Mouse (Mus musculus) WW6 (cell line): ENCODE data around the gene Gm42906.

ENCODE experiments used
- DNase-seq: peaks from one replicate; pipeline ENCODE4 v3.0.0-alpha.2; 2013; ENCODE audit warnings: low read depth, low spot score

Gm42906 gene

DNA sequence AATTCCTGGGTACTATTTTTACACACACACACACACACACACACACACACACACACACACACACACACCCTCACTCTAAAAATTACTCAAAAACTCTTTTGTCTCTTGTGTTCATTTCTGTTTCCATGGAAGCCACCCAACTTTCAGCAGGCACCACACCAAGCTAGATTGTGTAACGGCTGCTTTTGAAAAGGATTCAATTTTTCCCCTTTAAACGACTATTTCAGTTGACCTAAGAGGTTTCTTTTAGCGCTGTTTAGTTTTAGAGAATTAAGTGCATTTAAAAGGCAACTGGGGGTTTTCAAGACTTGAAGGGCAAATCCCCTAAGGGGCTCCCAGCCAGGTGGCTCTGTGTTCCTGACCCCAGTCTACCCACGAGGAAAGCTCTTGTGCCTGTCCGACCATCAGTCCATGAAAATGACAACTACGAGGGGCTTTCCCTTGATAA is 317.5 kb downstream of the Gm42906 start:
- DNase-seq, result no peak

DNA sequence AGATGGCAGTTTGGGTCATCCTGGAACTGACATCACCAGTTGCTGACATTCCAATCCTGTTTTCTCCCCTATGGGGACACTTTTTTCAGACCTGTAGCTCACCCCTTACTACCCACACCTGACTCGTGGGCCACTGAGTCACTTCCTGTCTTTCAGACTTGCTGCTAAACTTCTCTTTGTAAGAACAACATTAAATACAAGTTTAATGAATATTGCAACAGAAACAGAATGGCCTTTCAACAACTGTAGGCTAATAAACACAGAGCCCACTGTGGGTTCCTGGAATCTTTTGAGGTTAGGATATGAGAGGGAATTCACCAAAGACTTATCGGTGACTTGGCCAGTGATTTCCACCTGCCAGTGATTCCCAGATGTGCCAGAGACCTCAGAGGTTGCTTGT is 318.1 kb downstream of the Gm42906 start:
- DNase-seq, result no peak

GRCm38 (mm10) chr5:151108955-151109354 is 319.0 kb downstream of the Gm42906 start:
- DNase-seq, result no peak

- DNase-seq, result no peak
These were observed 319.6 kb downstream of the Gm42906 start for GRCm38 (mm10) chr5:151108291-151108897.

DNA sequence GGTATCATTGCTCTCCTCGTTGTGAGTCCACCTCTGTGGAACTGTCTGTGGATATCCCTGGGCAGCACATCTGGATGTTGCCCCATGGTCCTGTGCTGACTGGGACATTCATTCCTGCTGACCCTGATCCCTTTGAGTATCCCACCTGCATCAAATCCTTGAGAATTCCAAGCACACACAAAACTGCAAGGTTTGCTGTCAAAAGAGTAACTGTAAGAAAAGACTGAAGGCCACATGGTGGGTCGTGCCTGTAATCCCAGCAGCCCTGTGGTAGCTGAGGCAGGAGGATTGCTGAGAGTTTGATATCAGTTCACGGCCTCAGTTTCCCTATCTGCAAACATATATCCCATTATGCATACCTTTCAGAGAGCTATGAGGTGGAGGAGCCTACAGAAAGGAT is 321.1 kb downstream of the Gm42906 start:
- DNase-seq, result no peak

DNA sequence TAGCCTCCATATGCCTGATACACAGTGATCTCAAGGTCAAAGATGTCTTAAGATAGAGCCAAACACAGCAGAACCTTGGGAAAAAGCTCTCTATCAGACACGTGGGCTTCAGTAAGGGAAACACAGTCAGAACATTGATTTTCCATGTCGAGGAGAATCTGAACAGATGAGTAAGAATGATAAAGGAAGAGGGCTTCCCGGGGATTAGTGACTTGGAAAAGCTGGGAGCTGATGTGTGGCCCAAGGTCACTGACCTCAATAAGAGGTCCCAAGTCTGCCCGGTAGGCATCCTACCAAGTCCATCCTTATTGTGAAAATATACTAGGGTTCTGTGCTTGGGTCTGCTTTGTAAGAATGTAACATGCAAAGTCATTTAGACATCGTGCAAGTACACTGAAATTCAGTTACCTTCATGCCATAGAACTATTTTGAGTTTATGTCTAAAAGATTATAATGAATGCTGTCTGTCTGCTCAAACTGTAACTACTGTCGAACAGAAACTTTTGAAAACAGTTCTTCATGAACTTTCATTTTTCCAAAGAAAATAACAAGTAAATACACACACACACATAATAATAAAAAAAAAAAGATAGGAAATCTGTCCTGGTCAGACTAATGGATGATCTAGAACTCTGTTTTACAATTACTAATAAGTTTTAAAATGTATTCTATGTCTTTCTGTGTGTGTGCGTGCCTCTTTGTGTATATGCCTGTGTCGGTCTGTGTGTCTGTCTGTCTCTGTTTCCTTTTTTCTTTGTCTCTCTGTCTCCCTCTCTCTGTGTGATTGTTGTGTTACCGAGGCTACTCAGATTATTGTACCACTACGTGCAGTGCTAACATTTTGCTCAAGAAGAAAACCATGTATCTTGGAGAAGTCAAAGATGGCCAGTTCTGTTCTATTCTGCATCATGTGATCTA is 322.6 kb downstream of the Gm42906 start:
- no peak for DNase-seq

GRCm38 (mm10) chr5:151104354-151105053 is 323.5 kb downstream of the Gm42906 start:
- DNase-seq, result no peak

DNA sequence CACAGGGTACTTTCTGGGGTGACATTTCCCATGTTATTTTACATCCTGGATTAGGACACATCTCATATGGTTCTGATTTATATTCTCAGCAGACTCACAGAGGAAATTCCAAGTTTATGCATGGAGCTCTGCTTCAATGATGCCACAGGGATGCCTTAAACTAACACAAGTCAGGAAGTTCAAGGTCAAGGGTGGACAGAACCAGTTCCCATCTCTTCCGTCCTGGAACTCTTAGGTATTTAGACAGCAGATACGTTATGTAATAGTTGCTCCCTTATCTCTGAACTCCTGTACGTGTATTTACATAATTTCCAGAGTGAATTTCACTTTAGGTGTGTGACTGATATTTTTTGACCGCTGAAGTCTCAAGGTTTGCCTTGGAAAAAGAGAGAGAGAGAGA is 324.7 kb downstream of the Gm42906 start:
- no peak for DNase-seq

- no peak for DNase-seq
These were observed 325.7 kb downstream of the Gm42906 start for GRCm38 (mm10) chr5:151102262-151102661.

DNA sequence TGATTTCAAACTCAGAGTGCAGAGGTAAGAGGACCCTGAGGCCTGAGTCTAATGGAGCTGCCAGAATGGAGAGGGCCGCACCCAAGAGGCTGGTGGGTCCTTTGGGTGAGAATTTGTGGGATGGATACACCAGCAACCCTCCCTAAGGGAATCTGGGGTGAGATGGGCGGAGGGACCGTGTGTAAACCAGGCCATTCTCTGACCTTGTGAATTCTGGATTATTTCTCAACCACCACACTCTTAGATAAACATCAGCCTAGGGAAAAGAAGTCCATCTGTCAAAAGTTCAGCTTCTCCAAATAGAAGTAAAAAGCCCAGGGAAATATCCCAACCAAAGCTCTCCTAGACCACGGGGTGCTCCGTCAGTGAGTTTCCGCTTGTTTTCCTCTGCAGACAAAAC is 332.0 kb downstream of the Gm42906 start:
- DNase-seq, result no peak

DNA sequence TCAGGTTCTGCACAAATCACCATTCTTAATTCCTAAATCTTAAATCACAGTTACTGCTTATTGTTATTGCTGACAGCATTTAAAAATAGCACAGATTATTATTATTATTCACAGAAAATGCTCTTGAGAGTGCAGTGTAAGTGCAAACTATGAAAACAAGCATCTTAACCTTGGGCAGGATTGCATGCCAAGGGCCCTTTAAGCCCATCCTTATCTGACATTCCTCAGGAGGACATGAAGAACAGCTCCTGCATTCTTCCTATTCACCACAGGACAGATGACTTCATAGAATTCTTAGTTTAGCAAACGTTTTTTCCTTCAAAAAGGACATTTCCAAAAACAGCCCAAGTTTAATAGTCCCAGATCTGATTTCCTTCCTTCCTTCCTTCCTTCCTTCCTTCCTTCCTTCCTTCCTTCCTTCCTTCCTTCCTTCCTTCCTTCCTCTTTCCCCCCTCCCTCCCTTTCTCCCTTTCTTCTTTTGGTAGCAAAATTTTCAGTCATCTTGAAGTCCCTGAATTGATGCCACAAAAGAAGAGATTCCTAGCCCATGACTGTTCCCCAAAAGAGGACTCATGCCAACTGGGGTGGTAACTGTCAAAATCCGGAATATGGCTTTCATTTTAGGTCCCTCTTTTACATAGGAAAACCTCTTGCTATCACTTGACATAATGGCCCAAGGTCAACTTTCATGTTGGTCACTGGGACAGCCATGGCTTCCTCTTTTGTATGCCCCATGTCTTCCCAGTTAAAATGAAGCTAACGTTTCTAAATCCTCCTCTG is 334.9 kb downstream of the Gm42906 start:
- DNase-seq, result no peak

- no peak for DNase-seq
These were observed 337.0 kb downstream of the Gm42906 start for GRCm38 (mm10) chr5:151090996-151091395.

DNA sequence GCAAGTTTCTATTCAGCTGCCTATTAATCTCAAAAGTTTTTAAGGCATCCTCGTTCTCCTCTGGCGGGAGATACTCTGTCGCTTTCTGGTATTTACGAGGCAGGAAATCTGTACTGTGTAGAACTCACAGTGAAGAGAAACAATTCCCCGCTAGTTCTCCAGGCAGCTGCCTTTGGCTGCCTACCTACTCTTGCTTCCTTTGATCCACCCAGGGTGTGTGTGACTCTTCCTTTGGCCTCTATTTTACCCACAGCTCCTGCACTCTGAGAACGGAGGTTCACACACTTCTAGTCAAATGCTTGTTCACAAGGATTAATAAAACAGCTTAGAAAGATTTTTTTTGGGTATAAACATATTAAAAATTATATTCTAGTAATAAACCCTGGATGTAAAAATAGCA is 338.8 kb downstream of the Gm42906 start:
- DNase-seq, result no peak

GRCm38 (mm10) chr5:151086425-151087202 is 341.3 kb downstream of the Gm42906 start:
- no peak for DNase-seq

DNA sequence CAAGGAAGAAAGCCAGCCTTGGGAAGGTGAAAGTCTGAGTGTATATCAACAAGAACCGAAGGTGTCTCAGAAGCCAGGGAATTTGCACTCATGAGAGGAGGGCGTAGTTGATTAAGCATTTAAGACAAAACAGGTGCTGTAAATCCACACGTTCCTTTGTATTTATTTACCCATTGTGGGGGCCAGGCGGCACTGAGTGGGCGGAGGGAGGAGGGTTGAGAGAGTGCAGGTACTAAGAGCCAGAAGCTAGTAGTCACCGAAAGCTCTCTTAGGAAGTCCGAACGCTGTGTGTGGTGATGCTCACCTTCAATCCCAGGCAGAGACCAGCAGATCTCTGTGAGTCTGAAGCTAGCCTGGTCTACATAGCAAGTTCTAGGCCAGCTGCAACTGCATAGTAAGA is 342.2 kb downstream of the Gm42906 start:
- DNase-seq, result no peak

DNA sequence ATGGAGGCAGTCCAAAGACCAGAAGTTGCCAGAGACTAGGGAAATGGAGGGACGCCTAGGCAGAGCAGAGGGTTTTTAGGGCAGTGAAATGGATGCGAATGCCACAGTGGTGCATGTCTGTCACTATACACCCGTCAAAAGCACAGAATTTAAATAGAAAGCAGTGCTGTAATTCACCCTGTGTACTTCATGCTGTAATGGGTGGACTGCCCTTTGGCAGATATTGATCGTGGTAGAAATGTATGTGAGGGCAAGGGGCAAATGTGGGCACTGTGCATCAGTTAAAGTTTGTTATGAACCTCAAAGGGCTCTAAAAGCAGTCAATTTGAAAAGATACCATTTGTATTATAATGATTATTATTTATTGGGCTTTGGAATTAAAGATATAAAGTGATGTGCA is 347.7 kb downstream of the Gm42906 start:
- DNase-seq, result no peak

DNA sequence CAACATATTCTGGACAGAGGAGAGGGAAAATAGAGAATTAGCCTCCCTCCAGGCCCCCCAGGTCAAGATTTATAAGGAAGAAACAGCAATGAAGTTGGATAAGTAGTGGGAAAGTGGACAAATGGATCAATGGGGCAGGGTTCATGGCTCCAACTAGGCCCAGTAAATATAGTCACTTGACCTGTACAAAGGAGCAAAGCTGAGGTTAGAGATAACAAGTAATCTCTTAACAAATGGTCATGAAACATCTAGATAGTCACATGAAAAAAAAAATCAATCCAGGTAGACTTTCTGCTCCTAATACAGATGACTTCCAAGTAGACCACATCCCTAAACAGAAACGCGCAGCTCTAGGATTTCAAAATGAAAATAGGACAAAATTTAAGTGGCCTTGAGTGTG is 350.0 kb downstream of the Gm42906 start:
- no peak for DNase-seq

GRCm38 (mm10) chr5:151076917-151077316 is 351.0 kb downstream of the Gm42906 start:
- DNase-seq, result no peak

GRCm38 (mm10) chr5:151074282-151074681 is 353.7 kb downstream of the Gm42906 start:
- no peak for DNase-seq

DNA sequence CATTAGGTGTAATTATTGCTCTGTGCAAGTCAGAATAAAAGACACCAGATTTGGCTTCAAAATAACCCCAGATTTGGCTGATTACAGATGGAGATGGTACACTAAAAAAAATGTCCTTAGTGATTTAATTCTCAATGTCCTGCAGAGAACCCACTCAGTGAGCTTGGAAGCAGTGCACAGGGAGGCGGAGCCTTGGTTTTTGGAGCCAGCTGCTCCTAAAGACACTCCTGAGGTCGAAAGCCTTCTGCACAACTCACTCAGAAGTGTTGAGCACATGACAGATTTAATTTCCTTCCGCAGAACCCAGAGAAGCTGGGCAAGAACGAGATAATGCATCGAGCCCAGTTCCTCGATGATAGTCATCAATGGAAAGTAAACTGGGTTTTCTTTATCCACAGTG is 356.5 kb downstream of the Gm42906 start:
- no peak for DNase-seq

DNA sequence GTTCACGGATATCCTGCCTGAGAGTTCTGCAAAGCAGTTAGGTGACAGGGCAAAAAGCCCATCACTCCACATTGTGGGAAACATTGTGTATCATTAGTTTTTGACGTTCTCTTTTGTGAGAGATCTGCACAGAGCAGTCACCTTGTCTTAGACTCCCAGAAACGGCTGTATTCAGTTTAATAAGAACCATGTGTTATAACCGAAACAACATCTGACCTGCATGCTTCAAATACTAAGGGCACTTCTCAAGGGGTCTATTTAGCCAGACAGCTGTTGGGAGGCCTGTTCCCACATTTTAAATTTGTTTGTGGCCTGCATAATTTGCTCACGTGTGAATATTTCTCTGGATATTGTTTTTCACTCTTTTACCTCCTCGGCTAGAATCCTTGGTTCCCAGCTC is 357.1 kb downstream of the Gm42906 start:
- no peak for DNase-seq
